Mouse (Mus musculus) lung, embryonic 14.5 days (tissue): ENCODE data around the gene Cav2. TPM values are rescaled to one million over a fixed set of nuclear protein-coding genes. Genes with fewer than 3 reads are reported as not detected.

Experiments used
- ATAC-seq: fragments of 200-750 bp; cut with Nextera tagmentation; 2 replicates; pipeline ENCODE4 v1.8.0; 2017; ENCODE audit warnings: mild to moderate bottlenecking, moderate TSS enrichment, moderate library complexity; ENCODE audit not compliant: insufficient read depth
- DNase-seq: peaks from one replicate; pipeline ENCODE4 v3.0.0-alpha.2; 2015
- H3K27ac ChIP-seq: fragments of 300-500 bp; sonication (generic); 2 replicates; pipeline ENCODE4 v1.5.1; 2014; ENCODE audit warnings: low read depth, mild to moderate bottlenecking, moderate library complexity
- H3K27me3 ChIP-seq: fragments of 300-500 bp; sonication (generic); 2 replicates; pipeline ENCODE4 v1.6.1; 2014; ENCODE audit warnings: low read length, control low read depth; ENCODE audit not compliant: insufficient read depth
- H3K36me3 ChIP-seq: fragments of 300-500 bp; sonication (generic); 2 replicates; pipeline ENCODE4 v1.6.1; 2014; ENCODE audit warnings: control low read depth; ENCODE audit not compliant: insufficient read depth
- H3K4me1 ChIP-seq: fragments of 300-500 bp; sonication (generic); 2 replicates; pipeline ENCODE4 v1.6.1; 2014; ENCODE audit warnings: antibody characterized with exemption, control low read depth; ENCODE audit not compliant: insufficient read depth
- H3K4me2 ChIP-seq: fragments of 300-500 bp; sonication (generic); 2 replicates; pipeline ENCODE4 v1.6.1; 2014; ENCODE audit warnings: mild to moderate bottlenecking
- H3K4me3 ChIP-seq: fragments of 300-500 bp; sonication (generic); 2 replicates; pipeline ENCODE4 v1.5.1; 2014; ENCODE audit warnings: low read depth, low read length
- H3K9ac ChIP-seq: fragments of 300-500 bp; sonication (generic); 2 replicates; pipeline ENCODE4 v1.6.1; 2014
- H3K9me3 ChIP-seq: fragments of 300-500 bp; sonication (generic); 2 replicates; pipeline ENCODE4 v1.6.1; 2016; ENCODE audit warnings: low read depth, low read length, control low read depth
- CTCF ChIP-seq: IDR thresholded peaks from 2 replicates; pipeline ENCODE4 v1.5.1; 2016; ENCODE audit warnings: antibody characterized with exemption, low read depth
- WGBS: fragments of 180-500 bp; shearing (Covaris S2); extraction: QIAGEN DNeasy Blood & Tissue Kit; methylation state at CpG from one replicate; pipeline ENCODE4 v1.1.7; 2014; 5-methylcytosine and 5-hydroxymethylcytosine counted together
- polyA plus RNA-seq: library from polyadenylated mRNA; unstranded; fragments of >200 nt; fragmentation: Nextera tagmentation; extraction: Ambion mirVana; gene quantifications from 2 replicates; pipeline ENCODE4 v1.2.1, GENCODE M21; 2014

Cav2 gene
- polyA plus RNA-seq, 1 experiment from 2014 or later, result 52.1 TPM

GRCm38 (mm10) chr6:17258142-17258541, 22.8 kb upstream of the Cav2 start:
- WGBS, result 78% methylated on average over 1 of the region's 1 CpGs
- no peak for TF ChIP-seq CTCF
- DNase-seq (no peak), ATAC-seq (no peak)
- H3K9ac ChIP-seq, result no peak overlapping the region
- H3K4me1 ChIP-seq, result no peaks in the 10 kb centered on the region
- no peak overlapping the region for H3K4me3 ChIP-seq
- no peak overlapping the region for H3K4me2 ChIP-seq
- H3K27me3 ChIP-seq, result no peaks in the 10 kb centered on the region
- H3K9me3 ChIP-seq, result no peaks in the 10 kb centered on the region
- no peaks in the 10 kb centered on the region for H3K36me3 ChIP-seq
- no peak overlapping the region; the same call in 1 of the 2 replicates for H3K27ac ChIP-seq

GRCm38 (mm10) chr6:17258911-17259310, 22.1 kb upstream of the Cav2 start:
- WGBS, result 63% methylated on average over 1 of the region's 1 CpGs
- no peak for TF ChIP-seq CTCF
- Histone ChIP-seq H3K9me3 (no peaks in the 10 kb centered on the region), H3K9ac (no peak overlapping the region), H3K4me1 (no peaks in the 10 kb centered on the region), H3K27me3 (no peaks in the 10 kb centered on the region), H3K27ac (no peak overlapping the region), H3K4me3 (no peak overlapping the region), H3K4me2 (no peak overlapping the region), H3K36me3 (no peaks in the 10 kb centered on the region)
- ATAC-seq (no peak), DNase-seq (peak; percentile 21)

- no peak for DNase-seq
- WGBS, result 20% methylated on average over 2 of the region's 2 CpGs
Measured at GRCm38 (mm10) chr6:17262786-17263185, 18.2 kb upstream of the Cav2 start.

GRCm38 (mm10) chr6:17265043-17265442, 15.9 kb upstream of the Cav2 start:
- TF ChIP-seq CTCF, result no peak
- no peaks in the 10 kb centered on the region for H3K4me1 ChIP-seq
- no peaks in the 10 kb centered on the region for H3K9me3 ChIP-seq
- no peak for ATAC-seq
- no peak overlapping the region for H3K4me3 ChIP-seq
- no peak overlapping the region for H3K9ac ChIP-seq
- no peaks in the 10 kb centered on the region for H3K27me3 ChIP-seq
- H3K27ac ChIP-seq, result no peak overlapping the region
- 67% methylated on average over 4 of the region's 4 CpGs for WGBS
- no peak for DNase-seq
- H3K4me2 ChIP-seq, result no peak overlapping the region
- H3K36me3 ChIP-seq, result no peaks in the 10 kb centered on the region

More at GRCm38 (mm10) chr6:17262786-17263185, 18.2 kb upstream of the Cav2 start:
- Histone ChIP-seq H3K4me2 (no peak overlapping the region), H3K36me3 (no peaks in the 10 kb centered on the region), H3K4me3 (no peak overlapping the region), H3K27ac (no peak overlapping the region), H3K27me3 (no peaks in the 10 kb centered on the region), H3K9me3 (no peaks in the 10 kb centered on the region), H3K4me1 (no peaks in the 10 kb centered on the region), H3K9ac (no peak overlapping the region)
- no peak for TF ChIP-seq CTCF
- ATAC-seq, result no peak

DNA sequence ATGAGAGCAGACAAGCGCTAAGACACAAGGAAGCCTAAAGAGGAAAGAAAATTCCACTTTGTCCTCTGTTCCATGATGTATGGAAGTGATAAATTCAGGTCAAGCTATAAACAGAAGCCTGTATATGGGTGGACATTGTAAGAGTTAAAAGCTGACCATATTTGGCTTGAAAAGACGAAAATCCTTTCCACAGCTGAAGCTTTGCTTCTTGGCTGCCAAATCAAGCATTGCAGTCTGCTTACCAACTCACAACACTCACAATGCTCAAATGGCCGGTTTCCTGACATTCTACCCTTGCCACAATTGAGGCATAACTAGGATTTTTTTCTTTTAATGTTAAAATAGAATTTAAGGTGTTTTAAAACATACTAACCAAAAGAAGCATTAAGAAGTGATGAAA, 14.5 kb upstream of the Cav2 start:
- no peak for TF ChIP-seq CTCF
- no peak overlapping the region for H3K9ac ChIP-seq
- 47% methylated on average over 3 of the region's 3 CpGs for WGBS
- DNase-seq, result peak; percentile 70
- H3K4me1 ChIP-seq, result no peaks in the 10 kb centered on the region
- H3K27me3 ChIP-seq, result no peaks in the 10 kb centered on the region
- no peak overlapping the region for H3K4me2 ChIP-seq
- no peaks in the 10 kb centered on the region for H3K9me3 ChIP-seq
- H3K4me3 ChIP-seq, result no peak overlapping the region
- ATAC-seq, result peak; percentile 56
- no peaks in the 10 kb centered on the region for H3K36me3 ChIP-seq
- H3K27ac ChIP-seq, result peak overlapping the region; percentile 33; the same call in 1 of the 2 replicates

GRCm38 (mm10) chr6:17278366-17278765, 2.6 kb upstream of the Cav2 start:
- Histone ChIP-seq H3K4me1 (peaks cover 6% of the 10 kb centered on the region; the same call in 1 of the 2 replicates), H3K9ac (no peak overlapping the region), H3K27ac (no peak overlapping the region), H3K4me3 (no peak overlapping the region), H3K36me3 (no peaks in the 10 kb centered on the region), H3K4me2 (no peak overlapping the region), H3K27me3 (no peaks in the 10 kb centered on the region), H3K9me3 (no peaks in the 10 kb centered on the region)
- ATAC-seq (no peak), DNase-seq (no peak)
- TF ChIP-seq CTCF, result no peak
- 86% methylated on average over 3 of the region's 3 CpGs for whole genome bisulfite sequencing

DNA sequence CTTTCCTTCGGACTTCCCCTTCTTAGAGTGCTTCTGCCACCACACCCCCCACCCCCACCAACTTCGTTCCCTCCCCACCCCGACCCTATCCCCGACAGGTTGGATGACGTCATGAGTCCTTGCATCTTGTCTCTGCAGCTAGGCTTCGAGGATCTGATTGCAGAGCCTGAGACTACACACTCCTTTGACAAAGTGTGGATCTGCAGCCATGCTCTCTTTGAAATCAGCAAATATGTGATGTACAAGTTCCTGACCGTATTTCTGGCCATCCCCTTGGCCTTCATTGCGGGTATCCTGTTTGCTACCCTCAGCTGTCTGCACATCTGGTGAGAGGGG, 740 bp downstream of the Cav2 start:
- H3K9ac ChIP-seq, result peak overlapping the region; percentile 66
- H3K27me3 ChIP-seq, result no peaks in the 10 kb centered on the region
- peaks cover 6% of the 10 kb centered on the region; the same call in 1 of the 2 replicates for H3K4me1 ChIP-seq
- H3K9me3 ChIP-seq, result no peaks in the 10 kb centered on the region
- no peak for TF ChIP-seq CTCF
- H3K36me3 ChIP-seq, result no peaks in the 10 kb centered on the region
- DNase-seq (no peak), ATAC-seq (no peak)
- peak overlapping the region; percentile 88 for H3K4me2 ChIP-seq
- 15% methylated on average over 8 of the region's 8 CpGs for WGBS
- peak overlapping the region; percentile 54 for H3K4me3 ChIP-seq
- H3K27ac ChIP-seq, result peak overlapping the region; percentile 86

DNA sequence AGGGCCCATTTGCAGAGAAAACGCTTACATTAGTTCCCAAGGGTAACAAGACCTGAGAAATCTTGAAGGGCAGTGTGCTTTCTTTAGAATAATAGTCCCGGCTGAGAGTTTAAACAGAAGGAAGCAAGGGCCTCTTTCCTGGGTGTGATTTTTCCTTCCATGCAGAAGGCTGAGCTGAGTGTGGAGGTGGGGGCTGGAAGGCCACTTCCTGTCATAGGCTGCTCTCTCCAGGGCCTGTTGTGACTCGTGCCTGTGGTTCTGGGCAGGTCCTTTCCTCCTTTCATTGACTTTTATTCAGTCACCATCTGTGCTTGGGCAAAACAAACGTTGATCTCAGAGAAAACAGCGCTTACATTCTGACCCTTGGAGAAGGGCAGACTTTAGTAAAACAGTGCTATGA, 1.2 kb downstream of the Cav2 start:
- TF ChIP-seq CTCF, result no peak
- H3K4me2 ChIP-seq, result peak overlapping the region; percentile 88
- no peaks in the 10 kb centered on the region for H3K36me3 ChIP-seq
- DNase-seq (peak; percentile 46), ATAC-seq (peak; percentile 56; the same call in 1 of the 2 replicates)
- 24% methylated on average over 5 of the region's 5 CpGs for WGBS
- H3K9me3 ChIP-seq, result no peaks in the 10 kb centered on the region
- H3K4me1 ChIP-seq, result peaks cover 6% of the 10 kb centered on the region; the same call in 1 of the 2 replicates
- H3K27me3 ChIP-seq, result no peaks in the 10 kb centered on the region
- H3K27ac ChIP-seq, result peak overlapping the region; percentile 86
- peak overlapping the region; percentile 66 for H3K9ac ChIP-seq
- peak overlapping the region; percentile 54 for H3K4me3 ChIP-seq
